In genomic region chr6:83832393-83832792, GRCm38 (mm10) we compare ENCODE assay signal across 7 mouse cellular contexts. TPM values are rescaled to one million over a fixed set of nuclear protein-coding genes. Genes with fewer than 3 reads are reported as not detected.
DNase-seq lines count a peak whose midpoint lies in the region; ATAC-seq and TF ChIP-seq lines count a peak whose summit lies in the region.
"Not testable (repeated sequence)": the region's sequence is repeated elsewhere in the genome, so short reads cannot be mapped to it uniquely, and the experiment has no call there.

No protein-coding gene starts in this region.

- not testable (repeated sequence) for H3K4me1 ChIP-seq in cerebellum, adult 2 months (ENCODE audit: control insufficient read depth, insufficient read depth, low read length); intestine, embryonic 16.5 days (ENCODE audit: control insufficient read depth, insufficient read depth, low read length); lung, postnatal 0 days (ENCODE audit: insufficient read depth, low read depth, low read length); neural tube, embryonic 11.5 days (ENCODE audit: control insufficient read depth, insufficient read depth, low read length)
- H3K4me1 ChIP-seq in forebrain, embryonic 13.5 days, result peaks cover 18% of the 10 kb centered on the region
- peaks cover 15% of the 10 kb centered on the region for H3K4me1 ChIP-seq in heart, embryonic 15.5 days (replicated peaks)
- peaks cover 15% of the 10 kb centered on the region for H3K4me1 ChIP-seq in limb, embryonic 13.5 days

- H3K4me3 ChIP-seq in cerebellum, adult 2 months (replicated peaks; ENCODE audit: insufficient read depth, low read depth, low read length); intestine, embryonic 16.5 days (ENCODE audit: low read length); neural tube, embryonic 11.5 days (ENCODE audit: low read depth, low read length): not testable (repeated sequence)
- H3K4me3 ChIP-seq in forebrain, embryonic 13.5 days, result peak overlapping the region; percentile 69
- peak overlapping the region; percentile 37 for H3K4me3 ChIP-seq in heart, embryonic 15.5 days
- H3K4me3 ChIP-seq in limb, embryonic 13.5 days, result peak overlapping the region; percentile 38
- H3K4me3 ChIP-seq in lung, postnatal 0 days (ENCODE audit: low read depth, low read length), result peak overlapping the region; percentile 14; the same call in 1 of the 2 replicates

- peak; percentile 16 to 19 for DNase-seq in cerebellum, adult 2 months
- DNase-seq in lung, postnatal 0 days (ENCODE audit: low spot score); neural tube, embryonic 11.5 days (ENCODE audit: low spot score): not testable (repeated sequence)

- not testable (repeated sequence) for H3K27ac ChIP-seq in cerebellum, adult 2 months (ENCODE audit: insufficient read depth, low read length); neural tube, embryonic 11.5 days (ENCODE audit: low read depth, low read length)
- peak overlapping the region; percentile 48; the same call in 1 of the 2 replicates for H3K27ac ChIP-seq in forebrain, embryonic 13.5 days
- peak overlapping the region; percentile 44 for H3K27ac ChIP-seq in heart, embryonic 15.5 days
- peak overlapping the region; percentile 6; the same call in 1 of the 2 replicates for H3K27ac ChIP-seq in intestine, embryonic 16.5 days (ENCODE audit: low read length)
- H3K27ac ChIP-seq in limb, embryonic 13.5 days, result 0 out of 2 replicates have a peak overlapping the region, but pooled peaks have one; percentile 44
- 0 out of 2 replicates have a peak overlapping the region, but pooled peaks have one; percentile 12 for H3K27ac ChIP-seq in lung, postnatal 0 days (ENCODE audit: low read length)

- H3K36me3 ChIP-seq in forebrain, embryonic 13.5 days (ENCODE audit: poor library complexity, severe bottlenecking); heart, embryonic 15.5 days; intestine, embryonic 16.5 days (ENCODE audit: control insufficient read depth, insufficient read depth, low read length); limb, embryonic 13.5 days; lung, postnatal 0 days (ENCODE audit: insufficient read depth, low read length); neural tube, embryonic 11.5 days (ENCODE audit: control insufficient read depth, insufficient read depth, low read length): not testable (repeated sequence)

- peak overlapping the region; percentile 53 for H3K4me2 ChIP-seq in forebrain, embryonic 13.5 days
- H3K4me2 ChIP-seq in heart, embryonic 15.5 days, result peak overlapping the region; percentile 61
- peak overlapping the region; percentile 54; the same call in 1 of the 2 replicates for H3K4me2 ChIP-seq in intestine, embryonic 16.5 days (ENCODE audit: low read depth, low read length)
- H3K4me2 ChIP-seq in limb, embryonic 13.5 days (replicated peaks), result peak overlapping the region; percentile 65
- peak overlapping the region; percentile 42; the same call in 1 of the 2 replicates for H3K4me2 ChIP-seq in lung, postnatal 0 days (replicated peaks; ENCODE audit: low read depth, low read length)
- peak overlapping the region; percentile 38 for H3K4me2 ChIP-seq in neural tube, embryonic 11.5 days (ENCODE audit: low read depth)

- not testable (repeated sequence) for TF ChIP-seq EP300 in lung, postnatal 0 days (IDR thresholded peaks at IDR 0.05)

- WGBS in cerebellum, adult 2 months, result 69% methylated on average over 1 of the region's 1 CpGs
- WGBS in forebrain, embryonic 13.5 days, result 66% methylated on average over 1 of the region's 1 CpGs
- WGBS in heart, embryonic 15.5 days, result 54% methylated on average over 1 of the region's 1 CpGs
- 50% methylated on average over 1 of the region's 1 CpGs for WGBS in intestine, embryonic 16.5 days
- 59% methylated on average over 1 of the region's 1 CpGs for WGBS in limb, embryonic 13.5 days
- WGBS in lung, postnatal 0 days, result 61% methylated on average over 1 of the region's 1 CpGs
- WGBS in neural tube, embryonic 11.5 days, result 71% methylated on average over 1 of the region's 1 CpGs

- TF ChIP-seq POLR2A in cerebellum, adult 2 months (IDR thresholded peaks at IDR 0.05; ENCODE audit: borderline replicate concordance, insufficient read depth, low read length), result not testable (repeated sequence)

- not testable (repeated sequence) for H3K27me3 ChIP-seq in cerebellum, adult 2 months (ENCODE audit: control insufficient read depth, insufficient read depth, low read length); forebrain, embryonic 13.5 days; heart, embryonic 15.5 days; intestine, embryonic 16.5 days (replicated peaks; ENCODE audit: control insufficient read depth, insufficient read depth, low read length); limb, embryonic 13.5 days; lung, postnatal 0 days (replicated peaks; ENCODE audit: insufficient read depth, low read length); neural tube, embryonic 11.5 days (ENCODE audit: control insufficient read depth, insufficient read depth, low read length)

- ATAC-seq in forebrain, embryonic 13.5 days; heart, embryonic 15.5 days (replicated peaks; ENCODE audit: insufficient number of reproducible peaks, insufficient read depth, low FRiP score, low read depth); intestine, embryonic 16.5 days; limb, embryonic 13.5 days (ENCODE audit: low FRiP score, low read depth); lung, postnatal 0 days; neural tube, embryonic 11.5 days (ENCODE audit: insufficient read depth, low FRiP score, low TSS enrichment): not testable (repeated sequence)

- not testable (repeated sequence) for TF ChIP-seq CTCF in cerebellum, adult 2 months (IDR thresholded peaks at IDR 0.05; ENCODE audit: borderline replicate concordance, insufficient read depth, low read depth, low read length); lung, postnatal 0 days (IDR thresholded peaks at IDR 0.05)

- H3K9me3 ChIP-seq in forebrain, embryonic 13.5 days (replicated peaks); heart, embryonic 15.5 days (replicated peaks); intestine, embryonic 16.5 days (ENCODE audit: control insufficient read depth, low read length); limb, embryonic 13.5 days; lung, postnatal 0 days (ENCODE audit: low read length); neural tube, embryonic 11.5 days (ENCODE audit: control insufficient read depth, low read length): not testable (repeated sequence)

- H3K9ac ChIP-seq in forebrain, embryonic 13.5 days, result peak overlapping the region; percentile 48; the same call in 1 of the 2 replicates
- H3K9ac ChIP-seq in heart, embryonic 15.5 days, result peak overlapping the region; percentile 28; the same call in 1 of the 2 replicates
- H3K9ac ChIP-seq in intestine, embryonic 16.5 days (ENCODE audit: low read depth, low read length); lung, postnatal 0 days (replicated peaks; ENCODE audit: low read depth): not testable (repeated sequence)
- H3K9ac ChIP-seq in limb, embryonic 13.5 days, result 0 out of 2 replicates have a peak overlapping the region, but pooled peaks have one; percentile 25
- H3K9ac ChIP-seq in neural tube, embryonic 11.5 days (ENCODE audit: low read length), result peak overlapping the region; percentile 22

RNA-seq across cellular contexts. Expression of gene Paip2b, which starts 0.9 kb away (rescaled TPM):
- polyA plus RNA-seq in cerebellum, adult 2 months (2012; rRNA removed), result 53.5 and 55.7 TPM in 2 replicates
- polyA plus RNA-seq in forebrain, embryonic 13.5 days (2015; fragmentation: Nextera tagmentation; extraction: Ambion mirVana), result 30.0 and 39.5 TPM in 2 replicates
- 13.1 and 15.3 TPM in 2 replicates for polyA plus RNA-seq in heart, embryonic 15.5 days (2015; fragmentation: Nextera tagmentation; extraction: Ambion mirVana)
- polyA plus RNA-seq in intestine, embryonic 16.5 days (2015; fragmentation: Nextera tagmentation; extraction: Ambion mirVana), result 12.7 and 13.4 TPM in 2 replicates
- 19.2 and 20.5 TPM in 2 replicates for polyA plus RNA-seq in limb, embryonic 13.5 days (2015; fragmentation: Nextera tagmentation; extraction: Ambion mirVana)
- polyA plus RNA-seq in lung, postnatal 0 days (2015; fragmentation: Nextera tagmentation; extraction: Ambion mirVana), result 8.6 and 8.8 TPM in 2 replicates
- polyA plus RNA-seq in neural tube, embryonic 11.5 days (2014; fragmentation: Nextera tagmentation; extraction: Ambion mirVana), result 19.1 and 21.9 TPM in 2 replicates

RNA-seq across cellular contexts. Expression of gene Zfp638, which starts 34.5 kb away (rescaled TPM):
- polyA plus RNA-seq in cerebellum, adult 2 months (2012; rRNA removed), result 59.6 and 62.7 TPM in 2 replicates
- polyA plus RNA-seq in forebrain, embryonic 13.5 days (2015; fragmentation: Nextera tagmentation; extraction: Ambion mirVana), result 93.6 and 95.6 TPM in 2 replicates
- polyA plus RNA-seq in heart, embryonic 15.5 days (2015; fragmentation: Nextera tagmentation; extraction: Ambion mirVana), result 40.6 TPM in 2 replicates
- 34.4 and 34.7 TPM in 2 replicates for polyA plus RNA-seq in intestine, embryonic 16.5 days (2015; fragmentation: Nextera tagmentation; extraction: Ambion mirVana)
- 64.1 and 71.7 TPM in 2 replicates for polyA plus RNA-seq in limb, embryonic 13.5 days (2015; fragmentation: Nextera tagmentation; extraction: Ambion mirVana)
- polyA plus RNA-seq in lung, postnatal 0 days (2015; fragmentation: Nextera tagmentation; extraction: Ambion mirVana), result 26.9 and 34.8 TPM in 2 replicates
- polyA plus RNA-seq in neural tube, embryonic 11.5 days (2014; fragmentation: Nextera tagmentation; extraction: Ambion mirVana), result 98.1 and 102 TPM in 2 replicates

RNA-seq across cellular contexts. Expression of gene Nagk, which starts 37.6 kb away (rescaled TPM):
- polyA plus RNA-seq in cerebellum, adult 2 months (2012; rRNA removed), result 22.2 and 23.6 TPM in 2 replicates
- 64.9 and 72.8 TPM in 2 replicates for polyA plus RNA-seq in forebrain, embryonic 13.5 days (2015; fragmentation: Nextera tagmentation; extraction: Ambion mirVana)
- 61.2 and 65.0 TPM in 2 replicates for polyA plus RNA-seq in heart, embryonic 15.5 days (2015; fragmentation: Nextera tagmentation; extraction: Ambion mirVana)
- 128 and 140 TPM in 2 replicates for polyA plus RNA-seq in intestine, embryonic 16.5 days (2015; fragmentation: Nextera tagmentation; extraction: Ambion mirVana)
- 57.1 and 57.3 TPM in 2 replicates for polyA plus RNA-seq in limb, embryonic 13.5 days (2015; fragmentation: Nextera tagmentation; extraction: Ambion mirVana)
- 69.4 and 79.9 TPM in 2 replicates for polyA plus RNA-seq in lung, postnatal 0 days (2015; fragmentation: Nextera tagmentation; extraction: Ambion mirVana)
- 36.1 and 36.4 TPM in 2 replicates for polyA plus RNA-seq in neural tube, embryonic 11.5 days (2014; fragmentation: Nextera tagmentation; extraction: Ambion mirVana)

RNA-seq across cellular contexts. Expression of gene Tex261, which starts 56.8 kb away (rescaled TPM):
- 73.1 and 80.1 TPM in 2 replicates for polyA plus RNA-seq in cerebellum, adult 2 months (2012; rRNA removed)
- 66.0 and 77.5 TPM in 2 replicates for polyA plus RNA-seq in forebrain, embryonic 13.5 days (2015; fragmentation: Nextera tagmentation; extraction: Ambion mirVana)
- 74.6 and 76.4 TPM in 2 replicates for polyA plus RNA-seq in heart, embryonic 15.5 days (2015; fragmentation: Nextera tagmentation; extraction: Ambion mirVana)
- 83.3 and 88.5 TPM in 2 replicates for polyA plus RNA-seq in intestine, embryonic 16.5 days (2015; fragmentation: Nextera tagmentation; extraction: Ambion mirVana)
- polyA plus RNA-seq in limb, embryonic 13.5 days (2015; fragmentation: Nextera tagmentation; extraction: Ambion mirVana), result 96.2 and 97.8 TPM in 2 replicates
- 89.8 and 101 TPM in 2 replicates for polyA plus RNA-seq in lung, postnatal 0 days (2015; fragmentation: Nextera tagmentation; extraction: Ambion mirVana)
- polyA plus RNA-seq in neural tube, embryonic 11.5 days (2014; fragmentation: Nextera tagmentation; extraction: Ambion mirVana), result 56.7 and 57.7 TPM in 2 replicates
